Mouse (Mus musculus): ENCODE measurements at regions not wholly inside any gene's neighbourhood (a gene's known extent, or its start where the extent isn't known, plus 50 kb on each side); places are given as distances from the start of the nearest gene placed in this dataset.

DNA sequence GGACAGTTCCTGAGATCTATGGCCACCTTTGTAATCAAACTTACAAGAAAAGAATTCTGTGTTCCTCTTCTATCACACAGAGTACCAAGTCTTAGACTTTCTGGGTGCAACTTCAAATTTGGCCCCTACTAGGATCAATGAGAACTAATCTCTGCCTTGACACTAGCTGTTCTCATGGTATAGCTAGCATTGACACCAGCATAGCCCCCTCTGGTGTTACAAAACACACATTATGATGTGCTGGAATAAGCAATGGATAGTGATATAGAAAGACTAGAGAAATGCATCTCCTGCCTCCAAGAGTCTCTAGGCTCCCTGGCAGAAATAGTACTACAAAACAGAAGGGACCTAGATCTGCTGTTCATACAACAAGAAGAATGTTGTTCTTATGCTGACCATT lies 566.6 kb upstream of the Vrk2 start:
- TF ChIP-seq CTCF (IDR thresholded peaks at IDR 0.05; ENCODE audit: low read depth, low read length) (no peak), GATA1 (IDR thresholded peaks at IDR 0.05; ENCODE audit: borderline replicate concordance, low read length) (no peak)
